Mouse (Mus musculus): ENCODE results near the gene Dynll1. TPM values are rescaled to one million over a fixed set of nuclear protein-coding genes. Genes with fewer than 3 reads are reported as not detected.

The Dynll1 gene
- polyA plus RNA-seq, 1 experiment from 2014 or later = 1,317 TPM

GRCm38 (mm10) chr5:115340577-115341313 is 39.9 kb upstream of the Dynll1 start, which contains the start of the genes Gatc and Triap1:
Gene Gatc (minus strand): TSS chr5:115341178.
Gene Triap1 (plus strand): TSS chr5:115341225.
- no peaks in the 10 kb centered on the region for H3K27me3 ChIP-seq (replicated peaks; ENCODE audit: insufficient read depth, low read length)
- peak within 1 kb of the TSS; percentile 89 for H3K9ac ChIP-seq (replicated peaks; ENCODE audit: low read depth)
- H3K4me2 ChIP-seq (replicated peaks; ENCODE audit: low read depth, low read length) = peak within 1 kb of the TSS; percentile 84
- 1% methylated on average over 60 of the region's 62 CpGs for WGBS
- H3K4me3 ChIP-seq (ENCODE audit: low read depth, low read length) = peak within 1 kb of the TSS; percentile 87
- DNase-seq (ENCODE audit: low spot score) (peak; percentile 93), ATAC-seq (peak; percentile 98)
- TF ChIP-seq EP300 (IDR thresholded peaks at IDR 0.05) (no peak), CTCF (IDR thresholded peaks at IDR 0.05) (peak; percentile 14; the same call in 1 of the 2 replicates)
- H3K9me3 ChIP-seq (ENCODE audit: low read length) = no peaks in the 10 kb centered on the region
- no peaks in the 10 kb centered on the region for H3K4me1 ChIP-seq (ENCODE audit: insufficient read depth, low read depth, low read length)
- 0 out of 2 replicates have a peak, but pooled peaks cover 13% of the 10 kb centered on the region for H3K36me3 ChIP-seq (ENCODE audit: insufficient read depth, low read length)
- peak within 1 kb of the TSS; percentile 76 for H3K27ac ChIP-seq (ENCODE audit: low read length)

GRCm38 (mm10) chr5:115340007-115340406 is 39.2 kb upstream of the Dynll1 start:
- no peak overlapping the region for H3K27ac ChIP-seq (ENCODE audit: low read length)
- peak overlapping the region; percentile 84; the same call in 1 of the 2 replicates for H3K4me2 ChIP-seq (replicated peaks; ENCODE audit: low read depth, low read length)
- no peak for DNase-seq (ENCODE audit: low spot score)
- no peaks in the 10 kb centered on the region for H3K4me1 ChIP-seq (ENCODE audit: insufficient read depth, low read depth, low read length)
- no peaks in the 10 kb centered on the region for H3K27me3 ChIP-seq (replicated peaks; ENCODE audit: insufficient read depth, low read length)
- TF ChIP-seq EP300 (IDR thresholded peaks at IDR 0.05) (no peak), CTCF (IDR thresholded peaks at IDR 0.05) (no peak)
- no peaks in the 10 kb centered on the region for H3K9me3 ChIP-seq (ENCODE audit: low read length)
- H3K4me3 ChIP-seq (ENCODE audit: low read depth, low read length) = peak overlapping the region; percentile 87
- no peak for ATAC-seq
- WGBS = 13% methylated on average over 7 of the region's 7 CpGs
- 0 out of 2 replicates have a peak, but pooled peaks cover 9% of the 10 kb centered on the region for H3K36me3 ChIP-seq (ENCODE audit: insufficient read depth, low read length)
- H3K9ac ChIP-seq (replicated peaks; ENCODE audit: low read depth) = no peak overlapping the region; the same call in 1 of the 2 replicates

GRCm38 (mm10) chr5:115333626-115334025 is 32.8 kb upstream of the Dynll1 start:
- Histone ChIP-seq H3K4me1 (ENCODE audit: insufficient read depth, low read depth, low read length) (no peaks in the 10 kb centered on the region), H3K36me3 (ENCODE audit: insufficient read depth, low read length) (peaks cover 31% of the 10 kb centered on the region; the same call in 1 of the 2 replicates), H3K4me3 (ENCODE audit: low read depth, low read length) (no peak overlapping the region), H3K4me2 (replicated peaks; ENCODE audit: low read depth, low read length) (no peak overlapping the region), H3K9ac (replicated peaks; ENCODE audit: low read depth) (no peak overlapping the region), H3K9me3 (ENCODE audit: low read length) (no peaks in the 10 kb centered on the region), H3K27me3 (replicated peaks; ENCODE audit: insufficient read depth, low read length) (no peaks in the 10 kb centered on the region), H3K27ac (ENCODE audit: low read length) (no peak overlapping the region)
- DNase-seq (ENCODE audit: low spot score) = no peak
- WGBS = 56% methylated on average over 3 of the region's 3 CpGs
- ATAC-seq = no peak
- TF ChIP-seq EP300 (IDR thresholded peaks at IDR 0.05) = no peak
- TF ChIP-seq CTCF (IDR thresholded peaks at IDR 0.05) = no peak

GRCm38 (mm10) chr5:115330955-115331354 is 30.2 kb upstream of the Dynll1 start:
- H3K27me3 ChIP-seq (replicated peaks; ENCODE audit: insufficient read depth, low read length) = no peaks in the 10 kb centered on the region
- no peak overlapping the region for H3K27ac ChIP-seq (ENCODE audit: low read length)
- no peak overlapping the region for H3K4me2 ChIP-seq (replicated peaks; ENCODE audit: low read depth, low read length)
- peaks cover 31% of the 10 kb centered on the region; the same call in 1 of the 2 replicates for H3K36me3 ChIP-seq (ENCODE audit: insufficient read depth, low read length)
- no peak for TF ChIP-seq EP300 (IDR thresholded peaks at IDR 0.05)
- TF ChIP-seq CTCF (IDR thresholded peaks at IDR 0.05) = no peak
- H3K9me3 ChIP-seq (ENCODE audit: low read length) = no peaks in the 10 kb centered on the region
- no peaks in the 10 kb centered on the region for H3K4me1 ChIP-seq (ENCODE audit: insufficient read depth, low read depth, low read length)
- H3K4me3 ChIP-seq (ENCODE audit: low read depth, low read length) = no peak overlapping the region
- no peak for DNase-seq (ENCODE audit: low spot score)
- 73% methylated on average over 9 of the region's 9 CpGs for WGBS
- no peak overlapping the region for H3K9ac ChIP-seq (replicated peaks; ENCODE audit: low read depth)
- ATAC-seq = no peak

GRCm38 (mm10) chr5:115327610-115328548 is 27.1 kb upstream of the Dynll1 start:
- peak; percentile 43 for ATAC-seq
- H3K4me3 ChIP-seq (ENCODE audit: low read depth, low read length) = peak overlapping the region; percentile 84
- H3K27ac ChIP-seq (ENCODE audit: low read length) = peak overlapping the region; percentile 87
- H3K9me3 ChIP-seq (ENCODE audit: low read length) = no peaks in the 10 kb centered on the region
- DNase-seq (ENCODE audit: low spot score) = no peak
- peaks cover 13% of the 10 kb centered on the region; the same call in 1 of the 2 replicates for H3K36me3 ChIP-seq (ENCODE audit: insufficient read depth, low read length)
- TF ChIP-seq EP300 (IDR thresholded peaks at IDR 0.05) (no peak), CTCF (IDR thresholded peaks at IDR 0.05) (no peak)
- H3K4me2 ChIP-seq (replicated peaks; ENCODE audit: low read depth, low read length) = peak overlapping the region; percentile 97
- WGBS = under 1% methylated on average over 47 of the region's 55 CpGs
- H3K9ac ChIP-seq (replicated peaks; ENCODE audit: low read depth) = peak overlapping the region; percentile 81
- H3K27me3 ChIP-seq (replicated peaks; ENCODE audit: insufficient read depth, low read length) = no peaks in the 10 kb centered on the region
- no peaks in the 10 kb centered on the region for H3K4me1 ChIP-seq (ENCODE audit: insufficient read depth, low read depth, low read length)

Measured in lung, postnatal 0 days (tissue).